Mouse (Mus musculus) forebrain, embryonic 16.5 days (tissue): ENCODE data around the gene Pip4k2a. TPM values are rescaled to one million over a fixed set of nuclear protein-coding genes. Genes with fewer than 3 reads are reported as not detected.

Source experiments
- ATAC-seq: fragments of 200-750 bp; cut with Nextera tagmentation; 2 replicates; pipeline ENCODE4 v1.8.0; 2017; ENCODE audit warnings: mild to moderate bottlenecking, moderate library complexity
- H3K27ac ChIP-seq: fragments of 300-500 bp; sonication (generic); 2 replicates; pipeline ENCODE4 v1.5.1; 2014; ENCODE audit warnings: low read length, control low read depth
- H3K27me3 ChIP-seq: fragments of 300-500 bp; sonication (generic); replicated peaks from 2 replicates; pipeline ENCODE4 v1.6.1; 2014; ENCODE audit warnings: low read length; ENCODE audit not compliant: control insufficient read depth, insufficient read depth
- H3K36me3 ChIP-seq: fragments of 300-500 bp; sonication (generic); 2 replicates; pipeline ENCODE4 v1.6.1; 2014; ENCODE audit not compliant: control insufficient read depth, insufficient read depth
- H3K4me1 ChIP-seq: fragments of 300-500 bp; sonication (generic); replicated peaks from 2 replicates; pipeline ENCODE4 v1.6.1; 2014; ENCODE audit warnings: low read length; ENCODE audit not compliant: control insufficient read depth, insufficient read depth
- H3K4me2 ChIP-seq: fragments of 300-500 bp; sonication (generic); 2 replicates; pipeline ENCODE4 v1.6.1; 2014; ENCODE audit warnings: mild to moderate bottlenecking, low read length, control low read depth
- H3K4me3 ChIP-seq: fragments of 300-500 bp; sonication (generic); replicated peaks from 2 replicates; pipeline ENCODE4 v1.5.1; 2014; ENCODE audit warnings: mild to moderate bottlenecking, low read length, control low read depth
- H3K9ac ChIP-seq: fragments of 300-500 bp; sonication (generic); replicated peaks from 2 replicates; pipeline ENCODE4 v1.6.1; 2014; ENCODE audit warnings: low read depth, low read length, control low read depth
- H3K9me3 ChIP-seq: fragments of 300-500 bp; sonication (generic); 2 replicates; pipeline ENCODE4 v1.6.1; 2016; ENCODE audit warnings: low read length; ENCODE audit not compliant: control insufficient read depth
- whole genome bisulfite sequencing: fragments of 180-500 bp; shearing (Covaris S2); extraction: QIAGEN DNeasy Blood & Tissue Kit; methylation state at CpG from one replicate; pipeline ENCODE4 v1.1.7; 2014; 5-methylcytosine and 5-hydroxymethylcytosine counted together
- polyA plus RNA-seq: library from polyadenylated mRNA; unstranded; fragments of >200 nt; fragmentation: Nextera tagmentation; extraction: Ambion mirVana; gene quantifications from 2 replicates; pipeline ENCODE4 v1.2.1, GENCODE M21; 2015

Pip4k2a gene
- polyA plus RNA-seq, 1 experiment from 2014 or later: 10.9 TPM

DNA sequence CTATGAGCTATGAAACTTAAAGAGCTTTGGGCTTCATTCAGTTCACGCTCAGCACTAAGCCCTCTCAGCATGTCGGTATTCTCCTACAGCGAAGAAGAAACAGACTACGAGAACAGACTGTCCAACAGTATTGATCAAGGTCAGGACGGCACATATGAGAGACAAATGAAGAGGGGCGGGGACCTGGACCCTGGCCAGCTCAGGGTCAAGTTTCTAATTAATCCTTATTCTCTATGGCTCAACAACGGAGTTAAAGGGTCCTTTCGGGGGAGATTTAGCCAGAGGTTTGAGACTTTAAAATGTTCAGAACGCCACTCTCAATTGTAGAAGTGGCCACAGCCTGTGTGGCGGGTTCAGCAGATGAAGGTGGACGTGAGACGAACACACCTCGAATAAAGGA, 141.5 kb downstream of the Pip4k2a start:
- Histone ChIP-seq H3K4me3 (no peak overlapping the region), H3K27ac (no peak overlapping the region), H3K9ac (no peak overlapping the region), H3K27me3 (no peaks in the 10 kb centered on the region), H3K4me1 (peaks cover 6% of the 10 kb centered on the region), H3K9me3 (no peaks in the 10 kb centered on the region), H3K4me2 (no peak overlapping the region), H3K36me3 (no peaks in the 10 kb centered on the region)
- ATAC-seq: no peak
- 28% methylated on average over 13 of the region's 13 CpGs for WGBS

DNA sequence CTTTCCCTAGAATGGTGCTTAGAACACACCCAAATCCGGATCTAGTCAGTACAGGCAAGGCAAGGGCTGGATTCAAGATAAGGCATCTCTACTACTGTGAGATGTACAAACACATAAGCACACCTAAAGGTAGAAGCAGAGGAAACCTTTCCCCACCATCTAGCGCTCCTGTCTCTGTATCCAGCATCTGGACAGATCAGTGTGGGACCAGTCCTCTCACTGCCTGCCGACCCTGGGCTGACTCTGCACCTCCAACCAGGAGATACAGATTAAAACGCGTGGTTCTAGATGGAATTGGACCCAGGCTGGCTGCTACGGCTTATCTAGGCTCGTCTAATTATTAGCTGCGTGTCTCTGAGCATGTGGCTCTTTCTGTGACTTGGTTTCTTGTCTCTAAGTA, 142.7 kb downstream of the Pip4k2a start:
- H3K4me2 ChIP-seq: no peak overlapping the region
- no peak overlapping the region for H3K27ac ChIP-seq
- H3K4me1 ChIP-seq: peaks cover 4% of the 10 kb centered on the region; the same call in 1 of the 2 replicates
- no peaks in the 10 kb centered on the region for H3K9me3 ChIP-seq
- H3K36me3 ChIP-seq: no peaks in the 10 kb centered on the region
- ATAC-seq: no peak
- H3K9ac ChIP-seq: no peak overlapping the region
- no peaks in the 10 kb centered on the region for H3K27me3 ChIP-seq
- H3K4me3 ChIP-seq: no peak overlapping the region
- WGBS: 74% methylated on average over 8 of the region's 8 CpGs

DNA sequence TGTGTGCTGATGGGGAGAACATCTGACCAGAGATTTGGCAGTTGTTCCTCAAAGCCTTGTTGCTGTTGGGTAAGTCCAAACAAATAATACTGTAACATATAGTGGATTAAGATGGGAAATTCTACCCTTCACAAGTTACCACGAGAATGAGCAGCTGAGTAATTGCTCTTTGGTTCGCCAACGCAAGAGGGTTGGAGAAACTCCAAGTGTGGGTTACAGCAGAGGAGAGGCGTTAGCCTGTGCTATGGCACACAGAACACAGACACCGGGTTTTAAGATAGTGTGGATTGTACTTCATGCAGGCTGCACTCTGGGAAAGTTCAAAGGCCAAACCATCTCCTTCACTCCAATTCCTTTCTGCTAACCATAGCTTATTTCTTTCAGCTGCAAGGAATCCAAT, 144.6 kb downstream of the Pip4k2a start:
- no peaks in the 10 kb centered on the region for H3K36me3 ChIP-seq
- no peak overlapping the region for H3K4me2 ChIP-seq
- H3K4me3 ChIP-seq: no peak overlapping the region
- WGBS: 76% methylated on average over 5 of the region's 5 CpGs
- H3K27ac ChIP-seq: no peak overlapping the region
- no peak overlapping the region for H3K9ac ChIP-seq
- ATAC-seq: no peak
- peaks cover 4% of the 10 kb centered on the region for H3K4me1 ChIP-seq
- H3K27me3 ChIP-seq: no peaks in the 10 kb centered on the region
- H3K9me3 ChIP-seq: no peaks in the 10 kb centered on the region

DNA sequence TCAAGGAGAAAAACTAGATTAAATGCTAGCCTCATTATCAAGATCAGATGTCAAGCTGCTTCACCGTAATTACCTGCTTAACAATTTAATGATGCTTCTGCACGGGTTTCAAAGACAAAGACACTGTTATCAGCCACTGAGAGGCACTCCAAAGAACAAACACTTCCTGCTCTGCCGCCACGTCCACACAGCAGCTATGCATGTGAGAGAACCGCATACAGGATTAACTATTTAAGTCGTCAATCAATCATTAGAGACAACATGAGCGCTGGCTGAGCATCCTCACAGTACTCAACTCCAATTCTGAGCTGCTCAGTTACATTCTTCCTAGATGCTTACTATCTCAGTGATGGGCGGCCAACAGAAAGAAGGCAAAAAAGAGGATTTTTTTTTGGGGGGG, 147.3 kb downstream of the Pip4k2a start:
- no peaks in the 10 kb centered on the region for H3K9me3 ChIP-seq
- no peak overlapping the region for H3K4me3 ChIP-seq
- ATAC-seq: peak; percentile 25; the same call in 1 of the 2 replicates
- H3K9ac ChIP-seq: no peak overlapping the region
- H3K27ac ChIP-seq: no peak overlapping the region
- no peaks in the 10 kb centered on the region for H3K27me3 ChIP-seq
- peaks cover 4% of the 10 kb centered on the region for H3K4me1 ChIP-seq
- H3K36me3 ChIP-seq: no peaks in the 10 kb centered on the region
- 33% methylated on average over 8 of the region's 8 CpGs for WGBS
- no peak overlapping the region for H3K4me2 ChIP-seq

DNA sequence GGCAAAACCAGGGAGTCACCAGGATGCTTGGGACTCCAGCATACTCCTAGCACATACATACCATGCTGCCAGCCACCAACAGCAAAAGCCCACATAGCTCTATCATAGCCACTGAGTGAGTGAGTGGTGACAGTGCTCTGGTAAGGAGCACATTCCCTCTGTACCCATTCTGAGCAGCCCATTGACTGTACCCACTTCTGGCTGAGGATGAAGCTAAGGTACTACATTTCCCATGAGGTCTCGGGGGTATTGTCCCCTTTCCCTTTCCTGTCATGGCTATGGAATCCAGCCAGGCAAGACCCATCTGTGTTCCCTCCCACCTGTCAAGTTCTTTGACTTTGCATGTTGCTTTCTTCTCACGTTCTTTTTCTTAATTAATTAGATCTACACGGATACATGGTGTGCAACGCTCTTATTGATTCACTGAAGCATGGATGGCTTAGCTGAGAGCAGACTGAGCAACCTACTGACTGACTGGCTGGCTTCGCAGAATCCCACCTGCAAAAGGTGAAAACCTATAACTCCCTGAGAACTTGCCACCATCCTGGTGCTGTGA, 149.8 kb downstream of the Pip4k2a start:
- Histone ChIP-seq H3K27ac (no peak overlapping the region), H3K9me3 (no peaks in the 10 kb centered on the region), H3K9ac (no peak overlapping the region), H3K36me3 (peaks cover 5% of the 10 kb centered on the region; the same call in 1 of the 2 replicates), H3K4me2 (no peak overlapping the region), H3K4me3 (no peak overlapping the region), H3K4me1 (peaks cover 4% of the 10 kb centered on the region), H3K27me3 (no peaks in the 10 kb centered on the region)
- 36% methylated on average over 5 of the region's 5 CpGs for WGBS
- peak; percentile 70 for ATAC-seq

DNA sequence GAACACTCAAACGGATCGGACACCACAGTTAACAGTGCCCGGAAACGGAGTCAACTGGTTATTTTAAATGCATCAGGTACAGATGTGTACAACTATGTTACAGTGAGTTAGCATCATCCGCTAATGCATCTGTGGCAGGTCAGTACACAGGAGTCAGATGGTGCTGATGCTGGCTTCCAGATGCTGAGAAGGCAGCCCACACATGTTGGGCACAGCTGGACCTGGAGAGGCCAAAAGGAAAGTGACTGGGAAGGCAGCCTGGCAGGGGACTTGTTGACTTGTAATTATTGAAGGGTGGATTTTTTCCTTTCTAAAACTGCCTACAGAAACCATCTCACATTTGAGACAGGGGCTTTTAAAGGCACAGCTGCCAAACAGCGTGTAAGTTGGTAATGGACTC, 155.4 kb downstream of the Pip4k2a start:
- Histone ChIP-seq H3K4me1 (no peaks in the 10 kb centered on the region), H3K27me3 (no peaks in the 10 kb centered on the region), H3K36me3 (peaks cover 5% of the 10 kb centered on the region; the same call in 1 of the 2 replicates), H3K9ac (no peak overlapping the region), H3K9me3 (no peaks in the 10 kb centered on the region), H3K4me3 (no peak overlapping the region), H3K27ac (no peak overlapping the region), H3K4me2 (no peak overlapping the region)
- WGBS: 94% methylated on average over 6 of the region's 6 CpGs
- ATAC-seq: no peak

DNA sequence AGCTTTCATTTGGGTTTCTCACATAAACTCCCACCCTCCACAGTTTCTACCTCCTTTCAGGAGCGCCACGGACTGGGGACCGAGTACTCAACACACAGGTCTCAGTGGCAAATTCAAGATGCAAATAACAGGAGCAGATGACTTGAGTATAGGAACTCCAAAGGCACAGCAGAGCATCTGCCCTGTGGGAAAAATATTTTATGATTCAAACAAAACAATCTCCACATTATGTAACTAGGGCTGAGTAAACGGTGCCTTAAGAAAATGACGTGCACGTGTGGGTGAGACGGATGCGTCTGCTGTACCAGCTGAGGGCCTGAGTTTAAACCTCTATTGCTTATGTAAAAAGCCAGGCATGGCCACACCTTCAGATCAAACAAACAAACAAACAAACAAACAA, 156.9 kb downstream of the Pip4k2a start:
- peaks cover 5% of the 10 kb centered on the region; the same call in 1 of the 2 replicates for H3K36me3 ChIP-seq
- no peak overlapping the region for H3K4me2 ChIP-seq
- H3K4me1 ChIP-seq: no peaks in the 10 kb centered on the region
- H3K9ac ChIP-seq: no peak overlapping the region
- H3K27ac ChIP-seq: no peak overlapping the region
- no peaks in the 10 kb centered on the region for H3K9me3 ChIP-seq
- ATAC-seq: no peak
- H3K4me3 ChIP-seq: no peak overlapping the region
- 93% methylated on average over 8 of the region's 8 CpGs for WGBS
- no peaks in the 10 kb centered on the region for H3K27me3 ChIP-seq

DNA sequence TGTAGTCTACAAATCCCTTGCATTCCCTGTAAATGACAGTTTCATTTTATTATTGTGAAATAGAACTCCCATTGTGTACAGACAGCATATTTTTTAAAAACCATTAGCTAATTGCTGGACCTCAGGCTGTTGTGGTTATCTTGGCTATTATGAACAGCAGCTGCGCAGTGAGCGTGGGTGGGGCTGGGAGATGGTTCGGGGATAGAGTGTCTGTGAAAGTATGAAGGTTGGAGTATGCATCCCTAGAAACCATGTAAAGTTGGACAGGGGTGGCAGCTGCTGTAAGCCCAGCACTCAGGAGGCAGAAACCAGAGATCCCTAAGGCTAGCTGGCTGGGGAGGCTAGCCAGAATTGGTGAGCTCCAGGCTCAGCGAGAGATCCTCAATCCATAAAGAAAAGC, 158.4 kb downstream of the Pip4k2a start:
- Histone ChIP-seq H3K27ac (no peak overlapping the region), H3K36me3 (peaks cover 5% of the 10 kb centered on the region; the same call in 1 of the 2 replicates), H3K4me3 (no peak overlapping the region), H3K4me1 (no peaks in the 10 kb centered on the region), H3K27me3 (no peaks in the 10 kb centered on the region), H3K9me3 (no peaks in the 10 kb centered on the region), H3K9ac (no peak overlapping the region), H3K4me2 (no peak overlapping the region)
- 84% methylated on average over 4 of the region's 4 CpGs for WGBS
- no peak for ATAC-seq

DNA sequence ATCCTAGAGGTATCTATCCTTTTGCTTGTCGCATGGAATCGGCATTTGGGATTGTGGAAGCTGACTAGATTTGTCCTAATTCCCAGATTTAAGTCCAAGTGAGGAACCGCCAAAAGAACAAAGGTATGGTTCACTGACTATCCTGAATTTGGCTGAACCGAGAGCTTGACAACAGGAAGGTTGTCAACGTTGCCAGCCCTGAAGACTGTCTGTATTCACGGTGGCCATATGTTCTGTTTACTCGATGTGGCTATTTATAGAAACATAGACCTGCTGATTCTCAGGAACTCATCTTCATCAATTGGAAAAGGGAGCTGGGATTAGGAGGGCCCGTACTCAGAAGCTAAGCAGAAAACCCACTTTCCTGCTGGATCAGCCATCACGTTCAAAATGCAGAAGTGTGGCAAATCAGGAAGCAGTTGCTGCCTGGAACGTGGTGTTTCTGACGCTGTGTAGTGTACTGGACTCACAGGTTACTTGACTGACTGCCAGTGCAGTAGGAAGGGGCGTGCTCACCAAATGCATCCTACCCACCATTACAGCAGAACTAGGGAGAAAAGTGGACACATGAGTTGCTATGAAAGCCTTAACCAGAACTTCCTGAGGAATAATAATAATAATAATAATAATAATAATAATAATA, 162.5 kb downstream of the Pip4k2a start:
- ATAC-seq: no peak

More for the DNA sequence above, 162.5 kb downstream of the Pip4k2a start:
- no peak overlapping the region for H3K9ac ChIP-seq
- H3K27me3 ChIP-seq: no peaks in the 10 kb centered on the region
- H3K4me1 ChIP-seq: no peaks in the 10 kb centered on the region
- WGBS: 82% methylated on average over 12 of the region's 12 CpGs
- no peak overlapping the region for H3K27ac ChIP-seq
- H3K4me2 ChIP-seq: no peak overlapping the region
- no peaks in the 10 kb centered on the region for H3K9me3 ChIP-seq
- H3K4me3 ChIP-seq: no peak overlapping the region
- no peaks in the 10 kb centered on the region for H3K36me3 ChIP-seq
